Mouse (Mus musculus): ENCODE results near the gene Fbxl17.

The Fbxl17 gene

DNA sequence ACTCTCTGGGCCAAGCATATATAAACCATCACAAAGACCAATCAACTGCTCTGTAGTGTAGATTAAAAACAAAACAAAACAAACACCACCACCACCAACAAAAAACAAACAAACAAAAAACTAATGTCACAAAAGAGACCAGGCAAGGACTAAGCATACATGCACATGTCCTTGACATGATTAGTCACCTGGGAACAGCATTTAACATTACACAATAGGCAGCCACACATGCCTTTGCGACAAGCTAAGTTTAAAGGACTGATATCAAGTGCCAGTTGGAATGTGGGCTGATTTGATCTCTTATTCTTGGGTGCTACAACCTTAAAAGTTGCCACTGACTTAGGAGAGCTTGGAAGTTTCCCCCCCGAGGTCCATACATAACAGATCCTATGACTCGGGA, 446.5 kb downstream of the Fbxl17 start:
- no peak for DNase-seq (ENCODE audit: low read depth, low spot score)

DNA sequence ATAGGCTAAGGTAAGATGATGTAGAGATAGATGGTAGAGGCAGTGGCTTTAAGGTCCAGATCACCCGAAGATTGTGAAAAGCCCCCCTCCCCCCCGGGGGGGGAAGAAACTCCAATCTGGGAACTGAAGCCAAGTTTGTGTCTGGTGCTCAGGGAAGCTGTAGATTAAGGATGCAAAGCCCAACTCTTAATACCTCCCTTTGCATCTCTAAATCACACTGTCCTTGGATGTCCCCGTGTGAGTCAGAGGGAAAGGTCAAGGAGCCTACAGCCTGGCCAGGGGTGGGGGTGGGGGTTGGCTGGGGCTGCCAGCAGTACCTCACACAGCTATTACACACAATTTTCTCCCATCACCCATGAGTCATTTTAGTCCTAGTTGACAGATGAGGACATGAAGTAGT, 453.4 kb downstream of the Fbxl17 start:
- no peak for DNase-seq (ENCODE audit: low read depth, low spot score)

GRCm38 (mm10) chr17:63045297-63045696, 454.5 kb downstream of the Fbxl17 start:
- no peak for DNase-seq (ENCODE audit: low read depth, low spot score)

DNA sequence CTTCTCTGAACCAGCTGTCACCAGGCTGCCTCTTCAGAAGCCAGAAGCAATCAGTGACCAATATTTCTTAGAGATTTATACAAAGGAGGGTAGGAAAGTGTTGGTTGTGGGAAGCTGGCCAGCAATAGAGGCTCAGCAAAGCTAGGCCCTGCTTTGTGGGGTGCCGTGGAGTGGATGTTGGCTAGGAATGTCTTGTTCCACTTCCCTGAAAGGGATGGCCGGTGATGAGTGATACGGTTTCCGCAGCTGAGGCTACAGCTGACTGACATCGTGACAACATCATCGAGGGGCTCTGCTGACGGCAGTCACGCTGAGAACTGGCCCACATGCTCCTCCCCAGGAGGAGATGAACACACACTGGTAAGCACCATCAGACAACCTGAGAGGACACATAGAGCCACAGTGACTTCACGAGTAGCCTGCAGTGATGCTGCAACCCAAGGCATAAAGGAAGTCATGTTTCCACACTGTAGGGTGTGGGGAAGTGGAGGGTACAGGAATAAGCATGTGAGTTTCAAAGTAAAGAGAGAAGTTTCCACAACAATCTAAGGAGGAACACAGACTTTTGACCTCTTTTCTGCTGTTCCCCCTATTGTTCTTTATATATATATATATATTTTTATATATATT, 456.7 kb downstream of the Fbxl17 start:
- DNase-seq (ENCODE audit: low read depth, low spot score), result no peak

- no peak for DNase-seq (ENCODE audit: low read depth, low spot score)
Observed at GRCm38 (mm10) chr17:63037562-63037961, 462.3 kb downstream of the Fbxl17 start.

DNA sequence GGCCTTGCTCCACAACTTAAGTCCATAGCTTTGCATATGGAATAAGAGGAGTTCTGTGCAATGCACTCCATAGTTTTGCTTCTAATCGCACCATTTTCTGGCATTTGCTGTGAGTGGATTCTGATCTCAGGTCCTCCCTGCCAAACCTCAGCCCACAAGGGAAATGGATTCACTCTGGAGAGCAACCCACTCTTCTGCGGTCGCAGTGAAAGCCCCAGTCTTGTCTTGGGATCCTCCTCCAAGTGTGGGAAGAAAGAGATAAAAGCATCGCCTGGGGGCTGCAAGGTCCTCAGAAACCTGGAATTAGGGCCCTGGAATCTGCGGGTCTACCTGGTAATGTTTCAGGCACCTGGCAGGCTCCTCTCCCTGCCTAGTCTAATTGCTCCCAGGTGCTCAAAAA, 466.7 kb downstream of the Fbxl17 start:
- DNase-seq (ENCODE audit: low read depth, low spot score), result no peak

GRCm38 (mm10) chr17:63029105-63029504, 470.7 kb downstream of the Fbxl17 start:
- no peak for DNase-seq (ENCODE audit: low read depth, low spot score)

DNA sequence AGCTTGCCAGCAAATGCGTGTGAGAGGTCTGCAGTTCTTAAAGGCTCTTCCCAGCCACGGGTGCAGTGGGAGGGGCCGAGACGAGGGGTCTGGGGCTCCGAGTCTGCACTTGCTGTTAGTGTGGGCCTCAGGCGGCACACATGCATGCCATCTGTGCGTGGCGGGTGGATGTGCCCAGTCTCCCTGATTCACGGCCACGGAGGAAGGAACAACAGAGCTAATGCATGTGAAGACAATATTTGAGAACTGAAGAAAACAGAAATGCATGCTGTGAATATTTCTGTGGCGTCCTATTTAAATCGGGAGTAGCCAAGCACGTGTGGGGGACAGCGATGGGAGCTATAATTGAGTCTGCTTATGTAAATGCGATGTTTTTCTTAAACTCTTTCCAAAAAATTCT, 474.6 kb downstream of the Fbxl17 start:
- DNase-seq (ENCODE audit: low read depth, low spot score), result no peak

DNA sequence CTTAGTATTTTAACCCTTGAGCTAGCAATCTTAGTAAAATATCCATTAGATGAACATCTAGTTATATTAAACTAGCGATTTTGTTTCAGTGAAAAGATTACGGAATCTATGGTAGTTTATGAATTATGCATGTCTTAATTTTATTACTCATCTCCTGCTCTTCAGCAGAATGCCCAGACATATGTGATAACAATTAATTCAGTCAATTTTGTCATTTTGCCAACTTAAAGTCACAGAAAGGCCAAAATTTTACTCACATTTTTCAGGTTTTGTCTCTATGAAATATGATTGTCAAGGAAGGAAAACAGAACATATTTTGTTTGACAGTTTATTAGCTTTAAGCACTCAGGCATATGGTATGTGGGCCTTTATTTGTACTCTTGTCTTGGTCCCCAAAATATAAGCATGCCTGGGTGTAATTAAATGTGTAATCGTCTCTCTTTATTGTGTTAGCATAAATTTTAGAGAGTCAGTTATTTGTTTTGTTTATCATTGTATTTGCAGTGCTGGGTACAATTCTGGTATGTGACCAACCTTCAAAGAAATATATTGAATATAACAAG, 482.1 kb downstream of the Fbxl17 start:
- DNase-seq (ENCODE audit: low read depth, low spot score), result no peak

GRCm38 (mm10) chr17:63012571-63012923, 487.3 kb downstream of the Fbxl17 start:
- DNase-seq (ENCODE audit: low read depth, low spot score), result no peak

DNA sequence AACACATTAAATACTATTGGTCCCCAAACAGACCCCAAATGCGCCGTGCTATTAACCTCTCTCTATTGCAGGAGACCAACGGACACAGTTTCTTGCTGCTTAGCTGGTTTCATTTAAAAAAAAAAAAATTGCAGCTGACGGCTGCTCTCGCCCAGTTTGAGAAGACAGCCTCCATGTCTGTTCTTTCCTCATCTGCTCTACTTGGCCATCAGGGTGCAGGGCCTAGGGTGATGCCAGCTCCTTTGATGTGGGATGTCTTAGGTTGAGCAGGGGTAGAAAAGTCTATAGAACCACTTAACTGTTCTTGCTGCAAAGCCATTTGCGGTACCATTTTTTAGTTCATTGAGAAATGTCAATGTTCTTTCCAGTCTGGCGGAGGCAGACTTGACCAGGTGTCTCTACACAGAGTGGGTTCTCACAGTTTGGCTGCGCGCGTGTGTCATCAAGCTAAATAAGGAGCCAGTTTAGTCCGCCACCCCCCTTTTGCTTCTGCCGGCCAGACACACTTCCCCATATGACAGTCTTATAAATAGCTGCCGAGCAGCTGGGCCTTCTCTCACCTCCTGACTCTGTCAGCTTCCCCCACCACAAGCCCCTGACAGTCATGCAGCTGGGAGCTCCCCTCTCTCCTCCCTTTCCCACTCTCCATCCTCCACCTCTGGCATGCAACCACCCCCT, 487.8 kb downstream of the Fbxl17 start:
- DNase-seq (ENCODE audit: low read depth, low spot score), result no peak

GRCm38 (mm10) chr17:63010830-63011229, 489.0 kb downstream of the Fbxl17 start:
- no peak for DNase-seq (ENCODE audit: low read depth, low spot score)

DNA sequence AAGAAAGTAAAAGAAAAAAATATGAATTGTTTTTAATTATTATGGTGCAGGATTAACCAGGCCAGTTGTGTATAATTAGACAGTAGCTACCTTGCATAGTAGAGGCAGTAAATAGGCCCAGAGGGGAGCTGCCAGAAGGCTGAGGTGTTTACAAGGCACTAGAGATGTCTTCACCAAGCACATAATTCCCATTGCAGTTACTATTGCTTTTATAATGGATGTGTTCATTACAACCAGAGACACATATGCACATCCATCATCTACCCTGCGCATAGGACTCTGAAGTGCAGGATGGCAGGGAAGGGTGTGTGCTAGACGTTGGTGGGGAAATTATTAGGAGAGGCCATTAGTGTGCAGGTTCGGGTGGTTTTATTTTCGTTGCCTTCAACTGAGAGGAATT, 491.0 kb downstream of the Fbxl17 start:
- no peak for DNase-seq (ENCODE audit: low read depth, low spot score)

DNA sequence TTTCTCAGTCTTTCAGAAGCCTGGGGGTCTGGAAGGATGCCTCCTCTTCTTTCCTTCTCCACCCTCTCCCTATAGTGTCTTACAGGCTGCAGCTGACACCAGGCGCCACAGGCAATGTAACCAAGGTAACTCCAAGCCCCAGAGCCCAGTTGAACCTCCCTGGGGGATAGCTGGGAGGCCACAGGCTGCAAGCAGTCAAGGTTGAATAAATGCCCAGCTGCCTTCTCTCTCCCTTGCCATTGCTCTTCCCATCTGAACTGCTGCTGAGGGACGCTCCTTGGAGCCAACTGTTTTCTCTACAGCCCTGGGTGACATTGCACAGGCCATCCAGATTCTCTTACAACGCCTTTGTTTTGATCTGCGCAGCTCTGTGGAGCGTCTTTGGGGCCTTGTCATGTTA, 491.5 kb downstream of the Fbxl17 start:
- DNase-seq (ENCODE audit: low read depth, low spot score), result no peak

GRCm38 (mm10) chr17:63007876-63008275, 491.9 kb downstream of the Fbxl17 start:
- DNase-seq (ENCODE audit: low read depth, low spot score), result no peak
